Mouse (Mus musculus) cerebellum, postnatal 14 days (tissue): ENCODE data around the gene Cenpc1.
A peak's percentile ranks its signal among the peaks of the same experiment; 100 is the strongest.

Experiments
- DNase-seq, 2 experiments: peaks; one replicate each; pipeline ENCODE4 v3.0.0; 2021; ENCODE audit warnings: mixed read lengths in 2 of 2

Cenpc1 gene

GRCm38 (mm10) chr5:86065101-86065875 lies at the start of gene Cenpc1:
Cenpc1 (minus strand) TSS chr5:86065583.
- DNase-seq: peak; percentile 95 to 97

GRCm38 (mm10) chr5:86113997-86114396 lies 48.6 kb upstream of the Cenpc1 start:
- no peak for DNase-seq

GRCm38 (mm10) chr5:86113037-86113436 lies 47.7 kb upstream of the Cenpc1 start:
- DNase-seq: no peak

- DNase-seq: no peak
These were observed 45.7 kb upstream of the Cenpc1 start for GRCm38 (mm10) chr5:86111074-86111473.

- no peak for DNase-seq
These were observed 41.2 kb upstream of the Cenpc1 start for GRCm38 (mm10) chr5:86106610-86107009.

GRCm38 (mm10) chr5:86102176-86102575 lies 36.8 kb upstream of the Cenpc1 start:
- DNase-seq: peak in 1 of 2 experiments; percentile 1

GRCm38 (mm10) chr5:86100621-86101020 lies 35.2 kb upstream of the Cenpc1 start:
- no peak for DNase-seq

- no peak for DNase-seq
These were observed 33.6 kb upstream of the Cenpc1 start for GRCm38 (mm10) chr5:86098988-86099387.

- no peak for DNase-seq
These were observed 29.4 kb upstream of the Cenpc1 start for GRCm38 (mm10) chr5:86094754-86095153.

GRCm38 (mm10) chr5:86086751-86087150 lies 21.4 kb upstream of the Cenpc1 start:
- DNase-seq: no peak

- DNase-seq: no peak
These were observed 19.6 kb upstream of the Cenpc1 start for GRCm38 (mm10) chr5:86084979-86085378.

GRCm38 (mm10) chr5:86083987-86084386 lies 18.6 kb upstream of the Cenpc1 start:
- no peak for DNase-seq

GRCm38 (mm10) chr5:86078720-86079334 lies 13.4 kb upstream of the Cenpc1 start:
- DNase-seq: no peak

- no peak for DNase-seq
These were observed 7.5 kb upstream of the Cenpc1 start for GRCm38 (mm10) chr5:86072756-86073386.

- DNase-seq: no peak
These were observed 6.2 kb upstream of the Cenpc1 start, which contains the start of gene Stap1 for GRCm38 (mm10) chr5:86071538-86071937. Stap1 (plus strand) TSS chr5:86071746.

- no peak for DNase-seq
These were observed 3.7 kb upstream of the Cenpc1 start for GRCm38 (mm10) chr5:86069121-86069520.

GRCm38 (mm10) chr5:86068451-86068850 lies 3.1 kb upstream of the Cenpc1 start:
- no peak for DNase-seq

GRCm38 (mm10) chr5:86066551-86066929 lies 1.2 kb upstream of the Cenpc1 start:
- DNase-seq: peak; percentile 87

GRCm38 (mm10) chr5:86065876-86066550 lies 630 bp upstream of the Cenpc1 start:
- no peak for DNase-seq

GRCm38 (mm10) chr5:86063501-86063900 lies 1.9 kb downstream of the Cenpc1 start:
- DNase-seq: no peak

- no peak for DNase-seq
These were observed 35.6 kb downstream of the Cenpc1 start for GRCm38 (mm10) chr5:86029820-86030219.

- DNase-seq: no peak
These were observed 68.6 kb downstream of the Cenpc1 start for GRCm38 (mm10) chr5:85996545-85997510.
